Mouse (Mus musculus) embryonic stem cell, embryonic (primary cell): ENCODE measurements around the gene Mbd5.

Experiments used
- CTCF ChIA-PET, 4 experiments: fragments of 300-600 bp in 2 of 4; fragments of 350-600 bp in 2 of 4; sonication (Branson Sonifier 250); formaldehyde crosslinking; loops; one replicate each; lab custom pipeline; 2022; ENCODE audit warnings: inconsistent platforms in 2 of 4; lab: Charles Lee
- POLR2A ChIA-PET, 4 experiments: fragments of 300-600 bp in 2 of 4; fragments of 350-600 bp in 2 of 4; sonication (Branson Sonifier 250); formaldehyde crosslinking; loops; one replicate each; lab custom pipeline; 2022; ENCODE audit warnings: antibody characterized with exemption in 4 of 4, inconsistent platforms in 1 of 4; lab: Charles Lee

Gene Mbd5

DNA sequence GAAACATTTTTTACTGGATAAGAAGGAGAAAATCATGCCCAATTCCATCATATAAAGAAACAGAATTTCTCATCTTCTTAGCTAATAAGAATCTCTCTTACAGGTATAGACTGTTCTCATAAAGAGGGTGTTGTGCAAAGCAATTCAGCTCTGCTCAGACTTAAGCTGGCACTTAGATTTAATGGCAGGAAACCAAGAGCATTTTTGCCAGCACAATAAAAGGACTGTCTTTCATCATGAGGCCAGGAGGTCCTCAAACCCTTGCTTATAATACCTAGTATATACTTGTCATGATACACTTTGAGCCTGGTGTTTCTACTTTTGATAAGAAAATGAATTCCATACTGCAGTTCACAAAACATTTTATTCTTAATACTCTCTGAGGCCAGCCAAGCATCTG lies 331.2 kb downstream of the Mbd5 start:
- POLR2A ChIA-PET = interaction anchor here in 1 of 4 experiments (0.8 kb wide), 1 partner anchor 9 kb away, joined by 6 read pairs; no protein-coding TSS in a partner anchor
- CTCF ChIA-PET = interaction anchor here in 1 of 4 experiments (0.7 to 0.8 kb wide), 2 partner anchors 21 to 169 kb away, joined by 4 to 15 read pairs; no protein-coding TSS in a partner anchor

DNA sequence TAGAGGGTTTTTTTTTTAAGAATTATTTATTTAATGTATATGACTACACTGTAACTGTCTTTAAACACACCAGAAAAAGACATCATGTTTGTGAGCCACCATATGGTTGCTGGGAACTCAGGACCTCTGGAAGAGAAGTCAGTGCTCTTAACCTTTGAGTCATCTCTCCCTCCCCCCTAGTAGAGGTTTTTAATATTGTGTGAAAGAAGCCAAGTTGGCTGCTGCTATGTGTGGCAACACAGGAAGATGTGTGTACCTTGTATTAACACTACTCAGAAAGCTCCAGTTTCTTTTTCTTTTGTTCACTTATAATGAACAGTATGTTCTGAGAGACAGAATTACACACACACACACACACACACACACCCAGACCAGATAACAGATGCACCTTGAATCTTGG lies 334.3 kb downstream of the Mbd5 start:
- CTCF ChIA-PET = no interaction called here
- POLR2A ChIA-PET = interaction anchor here in 1 of 4 experiments (0.7 to 1.4 kb wide), 2 partner anchors 12 to 505 kb away, joined by 3 read pairs; no protein-coding TSS in a partner anchor

DNA sequence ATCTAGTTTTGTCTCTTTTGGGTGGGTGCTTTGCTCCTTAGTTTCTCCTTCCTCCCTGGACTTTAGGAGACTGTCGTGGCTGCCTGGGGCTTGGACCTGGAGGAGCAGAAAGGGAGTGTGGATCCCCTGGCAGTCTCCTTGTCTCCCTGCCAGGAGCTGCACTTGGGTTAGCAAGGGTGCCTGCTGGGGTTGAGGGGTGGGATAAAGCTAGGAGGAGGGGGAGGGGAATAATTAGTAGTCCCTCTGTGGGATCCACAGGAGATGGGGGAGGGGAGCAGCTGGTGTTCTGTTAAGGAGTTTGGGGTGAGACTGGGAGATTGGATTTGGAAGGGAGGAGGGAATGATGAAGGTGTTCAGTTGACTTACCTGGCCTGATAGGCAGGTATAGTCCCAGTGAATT lies 337.7 kb downstream of the Mbd5 start:
- CTCF ChIA-PET = interaction anchor here in 1 of 4 experiments (0.9 kb wide), 1 partner anchor 26 kb away, joined by 3 read pairs; no protein-coding TSS in a partner anchor
- POLR2A ChIA-PET = interaction anchor here in 2 of 4 experiments (0.6 to 1.6 kb wide), 2 partner anchors 11 to 17 kb away, joined by 3 read pairs; no protein-coding TSS in a partner anchor

DNA sequence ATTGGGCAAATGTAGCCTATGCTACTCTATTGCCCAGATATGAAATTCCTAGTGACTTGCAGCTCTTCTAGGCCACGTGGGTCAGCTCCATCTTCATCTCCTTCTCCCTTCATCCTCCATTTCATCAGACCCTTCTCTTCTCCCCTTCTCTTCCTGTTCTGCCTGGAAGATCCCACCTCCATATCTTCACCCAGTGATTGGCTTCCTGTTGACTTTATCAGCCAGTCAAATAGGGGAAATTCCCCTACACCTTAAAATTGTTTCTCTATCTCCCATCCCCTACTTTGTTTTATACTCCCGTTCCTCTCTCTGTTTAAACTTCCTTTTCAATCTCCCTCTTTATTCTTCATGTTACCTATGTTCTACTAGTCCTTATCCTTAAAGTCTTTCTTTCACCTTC lies 342.4 kb downstream of the Mbd5 start:
- ChIA-PET CTCF (no interaction called here), POLR2A (no interaction called here)

DNA sequence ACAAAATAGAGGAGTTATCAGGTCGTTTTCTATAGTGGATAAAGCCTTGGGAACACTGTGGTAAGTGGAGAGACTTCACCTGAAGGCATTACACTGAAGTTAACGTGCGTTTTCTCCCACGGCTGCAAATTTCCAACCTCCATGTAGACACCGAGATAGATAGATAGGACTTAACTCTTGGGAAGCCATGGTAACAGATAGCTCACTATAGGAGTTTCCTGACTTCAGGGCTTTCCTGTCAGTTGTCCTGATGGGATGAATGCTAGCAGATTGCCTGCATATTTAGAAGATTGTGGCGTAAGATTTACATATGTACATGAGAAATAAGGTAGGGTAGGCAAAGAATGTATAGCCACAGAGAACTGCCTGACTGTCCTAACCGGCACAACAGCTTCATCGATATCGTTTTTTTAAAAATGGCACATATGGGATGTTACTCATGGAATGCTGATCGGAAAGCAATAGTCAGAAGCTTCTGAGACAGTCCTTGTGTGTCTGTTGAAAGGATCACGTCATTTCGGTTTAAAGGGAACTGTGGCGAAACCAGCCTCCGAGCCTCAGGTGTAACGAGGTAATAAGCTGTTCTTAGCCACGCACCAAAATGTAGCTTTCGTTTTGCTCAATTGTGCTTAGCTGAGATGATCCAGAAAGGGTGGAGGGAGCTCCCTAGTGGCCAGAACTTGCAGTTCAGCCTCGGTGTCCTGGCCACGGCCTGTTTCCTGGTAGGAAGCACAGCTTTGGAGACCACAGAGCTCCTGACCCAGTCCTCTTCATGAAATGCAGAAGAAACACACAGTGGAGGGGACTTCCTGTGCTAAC lies 363.5 kb downstream of the Mbd5 start:
- POLR2A ChIA-PET = interaction anchor here in 3 of 4 experiments (0.6 to 1.4 kb wide), 4 partner anchors 10 to 364 kb away, joined by 3 to 9 read pairs (median 4); partner anchors contain the start of gene Orc4 (in 1 of the 3)

GRCm38 (mm10) chr2:49333594-49333993 lies 384.3 kb downstream of the Mbd5 start:
- CTCF ChIA-PET = no interaction called here

More for the DNA sequence above, 363.5 kb downstream of the Mbd5 start:
- CTCF ChIA-PET = interaction anchor here (0.5 to 1.6 kb wide), 34 partner anchors 10 to 1329 kb away, joined by 3 to 11 read pairs (median 4); partner anchors contain the start of gene Mbd5 (in 1 of the 4)

DNA sequence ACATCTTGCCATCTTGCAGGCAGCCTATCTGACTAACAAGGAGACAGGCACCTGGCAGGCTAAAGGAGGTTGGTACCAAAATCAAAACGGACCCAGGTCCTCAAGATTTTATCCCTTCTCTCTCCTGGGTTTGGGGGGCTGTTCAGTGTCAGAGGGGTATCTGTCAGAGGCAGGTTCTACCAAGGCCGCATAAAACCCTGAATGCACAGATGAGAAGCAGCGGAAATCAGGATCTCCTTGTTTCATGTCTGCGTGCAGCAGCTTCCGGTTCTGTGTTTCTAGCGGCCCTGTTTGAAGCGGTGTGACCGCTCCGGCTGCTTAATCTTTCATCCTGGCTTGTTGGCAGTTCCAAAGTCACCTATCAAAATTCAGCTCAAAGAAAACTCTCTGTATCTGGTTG lies 386.0 kb downstream of the Mbd5 start:
- ChIA-PET CTCF (interaction anchor here in 1 of 4 experiments (0.8 kb wide), 1 partner anchor 22 kb away, joined by 4 read pairs; no protein-coding TSS in a partner anchor), POLR2A (no interaction called here)

More at GRCm38 (mm10) chr2:49333594-49333993, 384.3 kb downstream of the Mbd5 start:
- POLR2A ChIA-PET = no interaction called here

DNA sequence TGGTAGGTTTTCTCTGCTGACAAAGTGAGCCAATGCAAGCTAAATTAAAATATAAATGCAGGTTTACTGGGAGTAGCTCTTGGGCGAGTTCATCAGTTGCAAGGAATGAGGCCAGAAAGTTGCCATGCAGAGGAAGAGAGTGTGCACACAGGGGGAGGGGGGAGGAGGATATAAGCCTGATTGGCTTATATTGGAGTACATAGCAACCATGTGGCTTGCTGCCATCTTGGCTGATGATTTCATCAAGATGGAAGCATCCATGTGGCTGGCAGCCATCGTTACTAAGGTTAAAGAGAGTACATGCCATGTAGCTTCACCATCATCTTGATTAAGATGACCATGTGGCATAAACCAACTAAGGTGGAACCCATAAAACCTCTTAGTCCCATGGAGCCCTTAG lies 395.0 kb downstream of the Mbd5 start:
- ChIA-PET POLR2A (interaction anchor here in 1 of 4 experiments (1.0 kb wide), 1 partner anchor 15 kb away, joined by 3 read pairs; no protein-coding TSS in a partner anchor), CTCF (no interaction called here)

- ChIA-PET POLR2A (no interaction called here), CTCF (no interaction called here)
Measured at GRCm38 (mm10) chr2:49345786-49346185, 396.5 kb downstream of the Mbd5 start.

- CTCF ChIA-PET = interaction anchor here in 1 of 4 experiments (0.5 to 0.9 kb wide), 2 partner anchors 9 to 149 kb away, joined by 3 to 4 read pairs; no protein-coding TSS in a partner anchor
- POLR2A ChIA-PET = no interaction called here
Measured at GRCm38 (mm10) chr2:49349813-49350212, 400.5 kb downstream of the Mbd5 start.

GRCm38 (mm10) chr2:49350852-49351251 lies 401.5 kb downstream of the Mbd5 start:
- POLR2A ChIA-PET = no interaction called here

GRCm38 (mm10) chr2:49354066-49354465 lies 404.8 kb downstream of the Mbd5 start:
- ChIA-PET CTCF (no interaction called here), POLR2A (interaction anchor here in 1 of 4 experiments (0.7 kb wide), 1 partner anchor 21 kb away, joined by 3 read pairs; no protein-coding TSS in a partner anchor)

More at GRCm38 (mm10) chr2:49350852-49351251, 401.5 kb downstream of the Mbd5 start:
- CTCF ChIA-PET = no interaction called here

DNA sequence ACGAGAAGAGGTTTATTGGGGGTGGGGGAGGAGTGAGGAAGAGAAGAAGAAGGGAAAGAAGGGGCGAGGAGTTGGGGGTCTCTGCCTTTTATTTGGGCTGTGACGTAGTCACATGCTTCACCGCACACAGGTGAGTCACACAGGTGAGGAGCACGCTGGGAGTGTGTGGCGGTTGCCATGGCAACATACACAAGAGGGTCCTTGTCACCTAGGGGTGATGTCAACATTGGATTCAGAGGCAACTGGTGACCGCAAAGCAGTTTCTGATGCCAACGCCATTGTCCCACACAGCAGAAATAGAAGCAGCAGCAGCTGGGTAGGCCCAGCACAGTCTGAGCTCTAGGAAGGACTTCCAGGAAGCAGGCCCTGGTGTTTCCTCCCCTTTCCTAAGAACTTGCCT lies 406.6 kb downstream of the Mbd5 start:
- CTCF ChIA-PET = no interaction called here
- POLR2A ChIA-PET = no interaction called here

DNA sequence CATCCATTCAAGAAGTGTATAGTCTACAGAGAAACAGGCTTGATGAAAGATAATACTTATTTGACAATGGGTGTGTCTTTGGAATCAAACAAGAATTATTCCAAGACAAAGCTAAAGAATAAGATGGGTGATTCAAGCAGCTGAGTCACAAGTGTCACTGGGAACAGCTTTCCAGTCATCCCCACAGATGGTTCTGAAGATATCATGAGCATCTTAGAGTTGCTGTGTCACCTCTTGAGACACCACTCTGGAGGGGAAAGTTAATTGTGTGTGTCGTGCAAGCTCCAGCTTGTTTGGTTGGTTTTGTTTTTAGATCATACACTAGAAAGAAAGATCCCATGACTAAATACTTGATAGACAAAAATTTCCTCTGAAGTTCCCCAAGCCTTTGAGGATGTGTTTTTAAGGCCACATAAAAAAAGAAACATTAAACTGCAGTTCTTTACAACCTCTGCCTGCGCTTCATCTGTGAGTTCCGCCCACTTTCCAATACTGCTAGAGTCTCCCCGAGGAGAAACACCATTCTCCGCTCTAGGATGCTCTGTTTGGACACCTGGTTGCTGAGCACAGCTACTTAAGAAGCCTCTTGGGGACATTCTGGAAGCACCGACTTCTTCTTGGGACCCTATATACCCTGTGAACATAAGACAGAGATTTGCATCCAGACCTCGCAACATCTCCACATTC lies 409.0 kb downstream of the Mbd5 start:
- POLR2A ChIA-PET = interaction anchor here in 1 of 4 experiments (0.5 to 0.6 kb wide), 2 partner anchors 107 to 264 kb away, joined by 3 to 4 read pairs; no protein-coding TSS in a partner anchor
- CTCF ChIA-PET = interaction anchor here in 3 of 4 experiments (0.6 to 2.5 kb wide), 11 partner anchors 8 to 587 kb away, joined by 3 to 7 read pairs (median 3); no protein-coding TSS in a partner anchor

GRCm38 (mm10) chr2:49358839-49359520 lies 409.7 kb downstream of the Mbd5 start:
- CTCF ChIA-PET = interaction anchor here in 3 of 4 experiments (0.5 to 2.5 kb wide), 13 partner anchors 9 to 588 kb away, joined by 3 to 7 read pairs (median 3); no protein-coding TSS in a partner anchor
- POLR2A ChIA-PET = interaction anchor here in 1 of 4 experiments (0.6 kb wide), 1 partner anchor 107 kb away, joined by 3 read pairs; no protein-coding TSS in a partner anchor

GRCm38 (mm10) chr2:49359706-49360105 lies 410.4 kb downstream of the Mbd5 start:
- ChIA-PET CTCF (interaction anchor here in 2 of 4 experiments (0.8 to 2.5 kb wide), 3 partner anchors 11 to 375 kb away, joined by 3 to 7 read pairs (median 4); no protein-coding TSS in a partner anchor), POLR2A (no interaction called here)

GRCm38 (mm10) chr2:49364546-49364945 lies 415.2 kb downstream of the Mbd5 start:
- ChIA-PET CTCF (interaction anchor here in 2 of 4 experiments (0.7 to 1.2 kb wide), 3 partner anchors 362 to 478 kb away, joined by 3 to 10 read pairs (median 3); no protein-coding TSS in a partner anchor), POLR2A (interaction anchor here in 3 of 4 experiments (0.6 to 2.8 kb wide), 11 partner anchors 8 to 1344 kb away, joined by 3 to 9 read pairs (median 4); partner anchors contain the start of gene Acvr2a (in 1 of the 3))
